Mouse (Mus musculus): ENCODE results near the gene Col4a3. TPM values are rescaled to one million over a fixed set of nuclear protein-coding genes. Genes with fewer than 3 reads are reported as not detected.

The Col4a3 gene
- total RNA-seq, 2 experiments from 2014 or later, result 2.0 to 4.4 TPM

GRCm38 (mm10) chr1:82662269-82662668 lies 75.5 kb downstream of the Col4a3 start:
- no peak for DNase-seq (ENCODE audit: low spot score in 2 of 2)

- DNase-seq (ENCODE audit: low spot score in 2 of 2), result no peak
Observed at GRCm38 (mm10) chr1:82663522-82663921, 76.8 kb downstream of the Col4a3 start.

- no peak for DNase-seq (ENCODE audit: low spot score in 2 of 2)
Observed at GRCm38 (mm10) chr1:82686328-82686727, 99.6 kb downstream of the Col4a3 start.

GRCm38 (mm10) chr1:82686866-82687265 lies 100.1 kb downstream of the Col4a3 start:
- DNase-seq (ENCODE audit: low spot score in 2 of 2), result no peak

- DNase-seq (ENCODE audit: low spot score in 2 of 2), result no peak
Observed at GRCm38 (mm10) chr1:82687931-82688330, 101.2 kb downstream of the Col4a3 start.

- no peak for DNase-seq (ENCODE audit: low spot score in 2 of 2)
Observed at GRCm38 (mm10) chr1:82695915-82696314, 109.2 kb downstream of the Col4a3 start.

- no peak for DNase-seq (ENCODE audit: low spot score in 2 of 2)
Observed at GRCm38 (mm10) chr1:82717816-82718512, 131.2 kb downstream of the Col4a3 start.

- peak; percentile 78 to 85 for DNase-seq (ENCODE audit: low spot score in 2 of 2)
Observed at GRCm38 (mm10) chr1:82724339-82725025, 137.8 kb downstream of the Col4a3 start, which contains the start of gene Mff. TSS of gene Mff (plus strand) at chr1:82724890.

GRCm38 (mm10) chr1:82725026-82725874 lies 138.5 kb downstream of the Col4a3 start:
- DNase-seq (ENCODE audit: low spot score in 2 of 2), result peak in 1 of 2 experiments; percentile 3

GRCm38 (mm10) chr1:82725875-82726185 lies 139.1 kb downstream of the Col4a3 start:
- DNase-seq (ENCODE audit: low spot score in 2 of 2), result no peak

- no peak for DNase-seq (ENCODE audit: low spot score in 2 of 2)
Observed at GRCm38 (mm10) chr1:82726482-82726881, 139.8 kb downstream of the Col4a3 start.

- no peak for DNase-seq (ENCODE audit: low spot score in 2 of 2)
Observed at GRCm38 (mm10) chr1:82733357-82733756, 146.6 kb downstream of the Col4a3 start.

- DNase-seq (ENCODE audit: low spot score in 2 of 2), result no peak
Observed at GRCm38 (mm10) chr1:82738066-82738465, 151.3 kb downstream of the Col4a3 start.

GRCm38 (mm10) chr1:82741539-82741938 lies 154.8 kb downstream of the Col4a3 start:
- DNase-seq (ENCODE audit: low spot score in 2 of 2), result no peak

GRCm38 (mm10) chr1:82743962-82744361 lies 157.2 kb downstream of the Col4a3 start:
- DNase-seq (ENCODE audit: low spot score in 2 of 2), result no peak

GRCm38 (mm10) chr1:82746408-82746807 lies 159.7 kb downstream of the Col4a3 start:
- DNase-seq (ENCODE audit: low spot score in 2 of 2), result no peak

GRCm38 (mm10) chr1:82747714-82748452 lies 161.2 kb downstream of the Col4a3 start:
- no peak for DNase-seq (ENCODE audit: low spot score in 2 of 2)

- DNase-seq (ENCODE audit: low spot score in 2 of 2), result no peak
Observed at GRCm38 (mm10) chr1:82759520-82759919, 172.8 kb downstream of the Col4a3 start.

- no peak for DNase-seq (ENCODE audit: low spot score in 2 of 2)
Observed at GRCm38 (mm10) chr1:82761454-82762169, 174.9 kb downstream of the Col4a3 start.

- no peak for DNase-seq (ENCODE audit: low spot score in 2 of 2)
Observed at GRCm38 (mm10) chr1:82762274-82762673, 175.6 kb downstream of the Col4a3 start.
